Mouse (Mus musculus): ENCODE measurements around the gene D17H6S53E. TPM values are rescaled to one million over a fixed set of nuclear protein-coding genes. Genes with fewer than 3 reads are reported as not detected.

D17H6S53E gene
- polyA plus RNA-seq, 1 experiment from 2014 or later: 4.4 TPM

DNA sequence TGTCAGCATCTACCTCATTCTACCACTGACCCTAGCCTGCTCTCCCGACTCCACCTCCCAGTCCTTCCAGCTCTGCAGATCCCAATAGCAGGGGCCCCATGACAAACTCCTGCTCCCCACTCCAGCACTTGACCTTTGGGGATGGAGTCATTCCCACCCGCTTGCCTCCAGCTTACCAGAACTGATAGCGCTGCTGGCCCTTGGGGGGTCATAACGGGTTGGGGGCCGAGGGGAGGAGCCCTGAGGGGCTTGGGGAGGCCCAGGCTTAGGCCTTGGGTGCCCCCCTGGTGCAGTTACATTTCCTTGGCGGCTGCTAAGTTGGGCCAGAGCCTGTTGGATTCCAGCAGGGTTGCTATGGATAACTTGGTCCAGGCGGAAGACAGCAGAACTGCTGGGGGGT, 28.4 kb downstream of the D17H6S53E start:
- no peaks in the 10 kb centered on the region for H3K27me3 ChIP-seq (ENCODE audit: insufficient read depth, low read length)
- no peak overlapping the region for H3K4me3 ChIP-seq (ENCODE audit: low read depth, low read length)
- WGBS (ENCODE audit: insufficient replicate concordance): 91% methylated on average over 7 of the region's 7 CpGs
- TF ChIP-seq CTCF (IDR thresholded peaks at IDR 0.05; ENCODE audit: low read depth) (no peak), EP300 (IDR thresholded peaks at IDR 0.05; ENCODE audit: low read depth) (no peak)
- no peak for ATAC-seq
- H3K27ac ChIP-seq (ENCODE audit: low read depth): no peak overlapping the region
- H3K4me2 ChIP-seq (ENCODE audit: low read depth, low read length): no peak overlapping the region
- peaks cover 96% of the 10 kb centered on the region for H3K36me3 ChIP-seq (replicated peaks; ENCODE audit: insufficient read depth, low read length)
- no peak for DNase-seq
- no peaks in the 10 kb centered on the region for H3K9me3 ChIP-seq (ENCODE audit: low read length)
- H3K4me1 ChIP-seq (ENCODE audit: insufficient read depth): no peaks in the 10 kb centered on the region
- H3K9ac ChIP-seq (replicated peaks): no peak overlapping the region

DNA sequence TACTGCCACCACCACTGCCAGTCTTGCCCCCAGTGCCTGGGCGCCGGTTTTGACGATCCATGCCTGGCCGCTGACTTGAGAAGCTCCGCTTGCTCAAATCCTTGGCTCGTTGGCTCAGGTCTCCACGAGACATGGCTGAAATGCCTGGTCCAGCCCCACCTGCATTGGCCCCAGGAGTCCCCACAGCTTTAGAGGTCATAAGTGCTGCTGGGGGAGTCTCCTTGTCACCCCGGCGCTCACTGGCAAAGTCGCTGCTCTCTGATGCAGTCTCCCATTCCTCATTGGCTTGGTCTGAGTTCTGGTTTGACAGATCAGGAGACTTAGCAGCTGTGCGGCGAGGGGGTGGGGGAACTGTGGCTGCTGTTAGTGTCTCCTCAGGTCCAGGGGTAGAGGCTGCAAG, 29.3 kb downstream of the D17H6S53E start:
- peaks cover 96% of the 10 kb centered on the region for H3K36me3 ChIP-seq (replicated peaks; ENCODE audit: insufficient read depth, low read length)
- H3K4me2 ChIP-seq (ENCODE audit: low read depth, low read length): no peak overlapping the region
- no peaks in the 10 kb centered on the region for H3K27me3 ChIP-seq (ENCODE audit: insufficient read depth, low read length)
- no peaks in the 10 kb centered on the region for H3K9me3 ChIP-seq (ENCODE audit: low read length)
- DNase-seq: no peak
- ATAC-seq: no peak
- H3K27ac ChIP-seq (ENCODE audit: low read depth): no peak overlapping the region
- 93% methylated on average over 12 of the region's 12 CpGs for WGBS (ENCODE audit: insufficient replicate concordance)
- H3K4me3 ChIP-seq (ENCODE audit: low read depth, low read length): no peak overlapping the region
- TF ChIP-seq EP300 (IDR thresholded peaks at IDR 0.05; ENCODE audit: low read depth) (no peak), CTCF (IDR thresholded peaks at IDR 0.05; ENCODE audit: low read depth) (no peak)
- H3K9ac ChIP-seq (replicated peaks): no peak overlapping the region
- H3K4me1 ChIP-seq (ENCODE audit: insufficient read depth): no peaks in the 10 kb centered on the region

DNA sequence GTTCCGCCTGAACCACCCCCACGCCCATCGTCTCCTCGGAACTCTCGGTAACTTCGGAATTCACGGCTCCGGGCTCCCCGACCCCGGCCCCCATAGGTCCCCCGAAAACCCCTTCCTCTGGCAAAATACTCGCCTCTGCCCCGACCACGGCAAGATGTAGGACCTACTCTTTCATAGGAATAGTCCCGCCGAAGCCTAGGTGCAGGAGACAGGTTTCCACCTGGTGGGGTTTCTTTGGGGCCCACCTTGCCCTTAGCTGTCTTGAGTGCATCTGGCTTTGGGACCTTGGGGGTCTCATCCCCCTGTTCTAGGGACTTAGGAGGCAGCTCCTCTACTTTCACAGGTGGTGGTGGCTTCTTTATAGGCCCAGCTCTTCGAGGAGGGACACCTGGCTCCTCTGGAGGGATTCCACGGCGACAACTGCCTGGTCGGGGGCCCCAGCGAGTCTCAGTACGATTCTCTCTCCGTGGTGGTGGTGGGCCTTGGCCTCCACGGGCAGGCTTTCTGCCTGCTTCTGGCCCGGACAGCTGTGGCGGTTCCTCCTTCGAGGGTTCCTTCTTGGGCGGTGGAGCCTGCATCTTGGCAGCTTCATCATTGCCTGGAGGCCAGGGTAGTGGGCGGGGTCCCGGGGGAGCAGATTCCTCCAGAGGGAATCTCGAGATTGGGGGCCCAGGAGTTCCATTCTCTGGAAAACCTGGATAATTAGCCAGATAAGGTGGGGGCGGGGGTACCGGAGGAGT, 30.5 kb downstream of the D17H6S53E start:
- Histone ChIP-seq H3K27ac (ENCODE audit: low read depth) (no peak overlapping the region), H3K9me3 (ENCODE audit: low read length) (no peaks in the 10 kb centered on the region), H3K9ac (replicated peaks) (no peak overlapping the region), H3K4me1 (ENCODE audit: insufficient read depth) (no peaks in the 10 kb centered on the region), H3K36me3 (replicated peaks; ENCODE audit: insufficient read depth, low read length) (peaks cover 98% of the 10 kb centered on the region), H3K27me3 (ENCODE audit: insufficient read depth, low read length) (no peaks in the 10 kb centered on the region), H3K4me2 (ENCODE audit: low read depth, low read length) (no peak overlapping the region), H3K4me3 (ENCODE audit: low read depth, low read length) (no peak overlapping the region)
- TF ChIP-seq EP300 (IDR thresholded peaks at IDR 0.05; ENCODE audit: low read depth) (no peak), CTCF (IDR thresholded peaks at IDR 0.05; ENCODE audit: low read depth) (no peak)
- DNase-seq (no peak), ATAC-seq (no peak)
- WGBS (ENCODE audit: insufficient replicate concordance): 88% methylated on average over 32 of the region's 33 CpGs

- H3K27ac ChIP-seq (ENCODE audit: low read depth): no peak overlapping the region
- TF ChIP-seq CTCF (IDR thresholded peaks at IDR 0.05; ENCODE audit: low read depth) (no peak), EP300 (IDR thresholded peaks at IDR 0.05; ENCODE audit: low read depth) (no peak)
- no peak for ATAC-seq
- peaks cover under 1% of the 10 kb centered on the region; the same call in 1 of the 2 replicates for H3K4me1 ChIP-seq (ENCODE audit: insufficient read depth)
- DNase-seq: no peak
- no peak overlapping the region for H3K4me2 ChIP-seq (ENCODE audit: low read depth, low read length)
- 92% methylated on average over 8 of the region's 8 CpGs for WGBS (ENCODE audit: insufficient replicate concordance)
- H3K36me3 ChIP-seq (replicated peaks; ENCODE audit: insufficient read depth, low read length): peaks cover 100% of the 10 kb centered on the region
- no peak overlapping the region for H3K9ac ChIP-seq (replicated peaks)
- H3K4me3 ChIP-seq (ENCODE audit: low read depth, low read length): no peak overlapping the region
- no peaks in the 10 kb centered on the region for H3K27me3 ChIP-seq (ENCODE audit: insufficient read depth, low read length)
- H3K9me3 ChIP-seq (ENCODE audit: low read length): no peaks in the 10 kb centered on the region
Measured at GRCm38 (mm10) chr17:35157254-35157653, 31.1 kb downstream of the D17H6S53E start.

DNA sequence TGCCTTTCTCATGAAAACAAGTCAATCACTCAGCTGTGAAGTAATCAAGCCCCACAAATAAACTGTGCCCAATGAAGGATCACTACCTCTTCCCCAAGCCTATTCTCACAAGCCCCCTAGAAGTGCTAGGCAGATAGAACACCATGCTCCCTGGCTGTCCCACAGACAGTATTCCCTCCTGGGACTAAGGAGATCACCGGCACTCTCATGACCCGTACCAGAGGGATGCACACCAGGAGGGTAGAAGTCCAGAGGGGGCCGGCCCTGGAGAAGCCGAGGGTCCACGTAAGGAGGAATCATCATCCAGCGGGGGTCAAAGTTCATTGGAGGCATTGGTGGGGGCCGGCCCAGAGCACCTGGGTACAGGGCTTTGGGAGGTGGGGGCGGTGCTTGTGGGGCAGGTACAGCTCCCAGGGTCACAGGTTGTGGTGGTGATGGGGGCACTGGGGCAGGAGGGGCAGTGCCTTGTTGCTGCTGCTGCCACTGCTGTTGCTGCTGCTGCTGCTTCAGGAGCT, 31.5 kb downstream of the D17H6S53E start:
- H3K9me3 ChIP-seq (ENCODE audit: low read length): no peaks in the 10 kb centered on the region
- no peak for DNase-seq
- H3K9ac ChIP-seq (replicated peaks): no peak overlapping the region
- no peaks in the 10 kb centered on the region for H3K27me3 ChIP-seq (ENCODE audit: insufficient read depth, low read length)
- no peak for ATAC-seq
- no peak overlapping the region for H3K4me3 ChIP-seq (ENCODE audit: low read depth, low read length)
- no peak overlapping the region for H3K27ac ChIP-seq (ENCODE audit: low read depth)
- H3K4me1 ChIP-seq (ENCODE audit: insufficient read depth): peaks cover 4% of the 10 kb centered on the region; the same call in 1 of the 2 replicates
- TF ChIP-seq EP300 (IDR thresholded peaks at IDR 0.05; ENCODE audit: low read depth) (no peak), CTCF (IDR thresholded peaks at IDR 0.05; ENCODE audit: low read depth) (no peak)
- WGBS (ENCODE audit: insufficient replicate concordance): 91% methylated on average over 8 of the region's 8 CpGs
- peaks cover 97% of the 10 kb centered on the region for H3K36me3 ChIP-seq (replicated peaks; ENCODE audit: insufficient read depth, low read length)
- no peak overlapping the region for H3K4me2 ChIP-seq (ENCODE audit: low read depth, low read length)

DNA sequence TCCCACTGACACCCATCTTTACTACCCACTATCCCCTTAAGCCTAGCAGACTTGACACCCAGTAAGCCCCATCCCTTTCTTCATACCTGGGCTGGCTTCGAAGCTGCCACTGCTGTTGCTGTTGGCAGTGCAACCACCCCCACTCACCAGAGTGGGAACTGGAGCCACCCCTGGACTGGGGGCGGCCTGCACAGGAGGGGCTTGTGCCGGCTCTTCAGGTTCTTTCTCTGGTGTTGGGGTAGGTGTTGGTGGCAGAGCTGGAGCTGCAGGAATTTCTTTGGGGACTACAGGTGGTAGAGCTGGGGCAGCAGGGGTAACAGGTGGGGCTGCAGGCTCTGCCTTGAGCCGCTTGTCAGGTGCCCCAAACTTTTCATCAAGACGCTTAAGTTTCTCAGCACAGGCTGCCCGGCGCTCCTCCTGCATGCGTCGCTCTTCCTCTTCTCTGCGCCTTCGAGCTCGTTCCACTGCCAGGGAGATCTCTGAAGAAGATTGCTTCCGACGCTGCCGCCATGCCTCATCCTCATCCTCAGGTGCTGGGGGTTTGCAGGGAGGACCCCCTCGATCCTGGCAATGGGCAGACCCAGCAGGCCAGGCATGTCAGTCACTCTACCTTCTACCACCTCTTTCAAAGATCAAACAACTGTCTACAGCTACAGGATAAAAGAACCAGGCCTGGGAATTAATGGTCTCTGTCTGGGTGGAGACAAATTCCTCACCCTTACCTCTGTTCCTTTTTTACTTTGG, 32.8 kb downstream of the D17H6S53E start:
- H3K4me3 ChIP-seq (ENCODE audit: low read depth, low read length): no peak overlapping the region
- H3K4me1 ChIP-seq (ENCODE audit: insufficient read depth): peaks cover 12% of the 10 kb centered on the region
- no peaks in the 10 kb centered on the region for H3K9me3 ChIP-seq (ENCODE audit: low read length)
- WGBS (ENCODE audit: insufficient replicate concordance): 93% methylated on average over 16 of the region's 16 CpGs
- no peaks in the 10 kb centered on the region for H3K27me3 ChIP-seq (ENCODE audit: insufficient read depth, low read length)
- no peak for ATAC-seq
- H3K36me3 ChIP-seq (replicated peaks; ENCODE audit: insufficient read depth, low read length): peaks cover 84% of the 10 kb centered on the region
- no peak overlapping the region for H3K27ac ChIP-seq (ENCODE audit: low read depth)
- no peak overlapping the region for H3K9ac ChIP-seq (replicated peaks)
- no peak for DNase-seq
- no peak overlapping the region for H3K4me2 ChIP-seq (ENCODE audit: low read depth, low read length)
- TF ChIP-seq CTCF (IDR thresholded peaks at IDR 0.05; ENCODE audit: low read depth) (no peak), EP300 (IDR thresholded peaks at IDR 0.05; ENCODE audit: low read depth) (no peak)

All from liver, postnatal 0 days (tissue).